In the genomic region with DNA sequence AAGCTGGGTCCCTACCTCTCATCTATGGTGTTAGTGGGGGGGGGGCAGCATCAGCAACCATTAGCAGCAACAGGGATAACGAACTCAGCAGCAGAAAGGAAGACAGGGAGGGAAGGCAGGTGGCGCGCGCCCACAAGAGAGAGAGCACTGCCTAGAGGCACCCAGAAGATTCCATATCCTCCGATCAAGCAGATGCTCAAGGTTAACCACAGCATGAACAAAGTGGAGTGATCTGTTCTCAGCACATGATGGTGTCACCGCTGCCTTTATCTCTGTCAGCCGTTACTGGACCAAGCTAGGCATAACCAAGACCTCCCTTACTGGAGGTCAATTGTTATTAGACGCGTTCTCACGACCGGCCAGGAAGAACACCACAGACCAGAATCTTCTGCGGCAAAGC, we compare ENCODE assay signal across 14 mouse cellular contexts.
"Had no signal": no experiment of that assay in that cellular context is flagged by ENCODE, and none has a peak within 500 bp of the region (broad histone marks: within the 10 kb centered on the region; RNA-seq: fewer than 3 reads in every experiment).

No protein-coding gene starts in this region.

- DNase-seq: cerebellum, adult 9-10 months; cerebellum, adult 9-11 months; cerebellum, postnatal 10 days; cerebellum, postnatal 14 days; cerebellum, postnatal 25 days; cerebellum, postnatal 36 days; embryo, embryonic 11 days; forebrain, postnatal 0 days; gastrocnemius, adult 2 months; gastrocnemius, postnatal 14 days; gastrocnemius, postnatal 25 days; gastrocnemius, postnatal 36 days; heart, adult 18-20 months; heart, adult 2 months had no signal
